Mouse (Mus musculus) c-Kit-positive CD71-positive TER-119-positive erythroid progenitor cells, embryonic 14.5 days (primary cell): ENCODE data around the gene Slfn14.
A peak's percentile ranks its signal among the peaks of the same experiment; 100 is the strongest.
"Not testable (repeated sequence)": the region's sequence is repeated elsewhere in the genome, so short reads cannot be mapped to it uniquely, and the experiment has no call there.

Experiments
- DNase-seq: peaks from one replicate; pipeline ENCODE4 v3.0.0-alpha.2; 2013; ENCODE audit warnings: low spot score

The Slfn14 gene

DNA sequence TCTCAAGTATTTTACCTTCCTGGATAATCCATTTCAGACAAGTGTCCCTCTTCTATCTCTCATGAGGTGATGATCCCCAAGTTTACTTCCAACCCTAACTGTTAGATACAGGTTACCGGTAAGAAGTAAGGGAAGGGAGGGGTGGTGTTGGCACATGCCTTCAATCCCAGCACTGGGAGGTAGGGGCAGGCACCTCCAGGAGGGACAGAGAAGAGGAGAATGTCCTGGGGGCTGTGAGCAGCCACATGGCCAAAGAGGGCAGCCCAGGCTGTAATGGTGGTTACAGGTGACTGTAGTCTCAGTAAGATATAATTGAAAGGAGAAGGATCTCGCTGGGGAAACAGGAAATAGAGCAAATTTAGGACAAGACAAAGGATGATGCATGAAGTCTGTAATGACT is 4.4 kb downstream of the Slfn14 start:
- DNase-seq, result no peak

- no peak for DNase-seq
Measured at GRCm38 (mm10) chr11:83279691-83280090, 6.8 kb downstream of the Slfn14 start.

- DNase-seq, result no peak
Measured at GRCm38 (mm10) chr11:83279024-83279423, 7.5 kb downstream of the Slfn14 start.

GRCm38 (mm10) chr11:83276251-83276650 is 10.3 kb downstream of the Slfn14 start:
- DNase-seq, result no peak

GRCm38 (mm10) chr11:83271951-83272843 is 14.3 kb downstream of the Slfn14 start:
- peak; percentile 53 for DNase-seq

DNA sequence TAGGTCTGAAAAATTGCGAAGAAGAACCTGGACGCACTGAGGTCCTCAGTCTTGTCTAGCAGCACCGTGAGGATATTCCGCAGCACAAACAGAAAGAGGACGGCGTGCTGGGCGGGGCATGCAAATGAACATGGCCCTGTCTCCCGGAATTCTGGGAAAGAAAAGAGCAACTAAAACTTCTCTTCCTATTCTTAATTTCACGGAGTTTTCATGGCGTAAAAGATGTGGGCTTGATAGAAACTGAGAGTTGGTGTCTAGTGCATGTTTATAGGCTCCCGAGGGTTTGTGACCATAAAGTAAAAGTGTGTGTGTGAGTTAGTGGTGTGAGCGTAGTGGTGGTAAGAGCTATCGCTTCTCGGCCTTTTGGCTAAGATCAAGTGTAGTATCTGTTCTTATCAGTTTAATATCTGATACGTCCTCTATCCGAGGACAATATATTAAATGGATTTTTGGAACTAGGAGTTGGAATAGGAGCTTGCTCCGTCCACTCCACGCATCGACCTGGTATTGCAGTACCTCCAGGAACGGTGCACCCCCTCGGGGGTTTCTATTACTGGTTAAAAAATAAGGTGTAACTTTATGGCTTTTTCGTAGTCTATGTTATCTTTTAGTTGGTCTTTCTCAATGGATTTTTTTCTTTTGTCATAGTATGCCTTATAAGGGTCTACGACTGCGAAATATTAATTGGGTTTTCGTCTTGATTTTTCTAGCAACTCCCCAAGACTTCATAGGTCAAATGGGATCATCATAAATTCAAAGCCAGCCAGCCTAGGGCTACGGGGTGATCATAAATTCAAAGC is 15.2 kb downstream of the Slfn14 start:
- peak; percentile 87 for DNase-seq

- DNase-seq, result no peak
Measured at GRCm38 (mm10) chr11:83270842-83271150, 15.7 kb downstream of the Slfn14 start.

GRCm38 (mm10) chr11:83263146-83263545 is 23.4 kb downstream of the Slfn14 start:
- DNase-seq, result peak; percentile 63

- peak; percentile 78 for DNase-seq
Measured at GRCm38 (mm10) chr11:83262673-83263072, 23.9 kb downstream of the Slfn14 start.

DNA sequence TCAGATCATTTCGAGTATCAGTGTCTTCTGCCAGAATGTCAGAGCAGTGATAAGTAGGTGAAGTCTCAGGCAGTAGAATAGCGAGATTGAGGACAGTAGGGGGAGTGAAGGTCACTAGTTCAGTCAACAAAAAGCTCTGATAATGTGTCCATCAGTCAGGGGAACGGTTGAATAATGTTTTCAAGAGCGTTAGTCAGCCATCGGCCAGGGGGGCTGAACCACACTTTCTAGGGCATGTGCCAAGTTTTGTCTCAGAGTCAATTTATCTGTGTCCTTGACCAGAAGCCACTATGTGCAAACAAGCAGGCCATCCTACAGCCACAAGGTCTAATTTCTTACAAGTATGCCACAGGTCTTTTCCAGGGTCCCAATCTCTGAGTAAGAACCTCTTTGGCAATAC is 29.3 kb downstream of the Slfn14 start:
- DNase-seq, result not testable (repeated sequence)

GRCm38 (mm10) chr11:83239811-83240210 is 46.7 kb downstream of the Slfn14 start:
- DNase-seq, result no peak

DNA sequence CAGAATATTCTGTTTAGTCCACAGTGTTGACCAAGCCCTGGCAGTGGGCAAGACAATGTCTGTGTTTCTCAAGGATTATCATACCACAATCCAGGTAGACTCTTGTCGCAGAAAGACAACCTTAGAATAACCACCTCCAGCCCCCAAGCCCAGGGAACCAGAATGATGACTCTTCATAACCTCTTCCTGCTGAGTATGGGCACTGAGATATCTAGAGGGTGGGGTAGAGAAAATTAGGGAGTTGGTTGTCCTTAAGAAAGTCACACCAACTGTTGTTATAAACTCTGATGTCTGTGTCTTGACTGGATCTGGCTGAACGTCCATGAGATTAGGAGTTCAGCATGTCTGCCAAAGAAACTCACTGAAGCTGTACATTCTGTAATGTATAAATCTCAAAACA is 48.1 kb downstream of the Slfn14 start:
- DNase-seq, result no peak

- DNase-seq, result not testable (repeated sequence)
Measured at GRCm38 (mm10) chr11:83237390-83237789, 49.1 kb downstream of the Slfn14 start.

- DNase-seq, result not testable (repeated sequence)
Measured at GRCm38 (mm10) chr11:83233621-83234020, 52.9 kb downstream of the Slfn14 start.

GRCm38 (mm10) chr11:83230966-83231365 is 55.6 kb downstream of the Slfn14 start:
- DNase-seq, result peak; percentile 53

DNA sequence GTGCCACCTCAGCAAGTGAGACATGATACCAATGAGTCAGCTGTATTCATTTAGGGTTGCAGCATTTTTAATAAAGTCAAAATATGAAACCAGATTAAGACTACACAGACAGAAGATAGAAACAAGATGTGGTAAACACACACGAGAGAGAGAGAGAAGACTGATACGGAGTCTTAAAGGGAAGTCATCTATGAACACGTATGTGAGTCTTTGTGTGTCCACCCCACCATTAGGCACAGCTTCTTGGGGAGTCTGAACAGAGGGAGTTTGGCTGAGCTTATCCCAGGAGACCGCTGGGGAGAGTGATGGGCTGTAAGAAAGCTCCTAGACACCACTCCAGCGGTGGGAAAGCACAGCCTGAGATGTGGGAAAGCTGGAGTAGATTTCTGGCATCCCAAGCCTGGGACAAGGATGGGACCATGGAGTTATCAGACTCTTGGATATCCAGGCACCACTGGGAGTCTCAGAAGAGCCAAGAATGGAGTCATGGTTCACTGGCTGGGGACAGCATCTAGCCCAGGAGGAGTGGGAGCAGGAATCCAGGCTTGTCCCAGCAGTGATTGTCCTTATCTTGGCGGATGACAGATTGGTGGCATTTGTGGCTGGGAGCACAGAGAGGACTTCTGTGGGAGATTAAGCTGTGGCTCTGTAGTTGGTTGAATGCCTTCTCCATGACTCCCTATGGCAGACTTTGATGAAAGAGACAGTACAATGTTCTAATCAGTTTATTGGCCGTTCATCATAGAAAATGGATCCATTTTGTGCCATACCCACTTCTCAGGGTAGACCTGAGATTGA is 58.4 kb downstream of the Slfn14 start:
- no peak for DNase-seq

GRCm38 (mm10) chr11:83225371-83225960 is 61.1 kb downstream of the Slfn14 start:
- DNase-seq, result no peak
